Mouse (Mus musculus) cortical plate, adult 2 months (tissue): ENCODE measurements around the gene Atp13a4.

Source experiments
- CTCF ChIP-seq: fragments of 200-500 bp; IDR thresholded peaks from 2 replicates; pipeline ENCODE4 v1.5.1; 2011; ENCODE audit warnings: mild to moderate bottlenecking, control low read depth, low read length; ENCODE audit not compliant: insufficient read depth; ENCODE audit errors: extremely low read depth
- POLR2A ChIP-seq: fragments of 200-500 bp; IDR thresholded peaks from 2 replicates; pipeline ENCODE4 v1.6.1; 2011; ENCODE audit warnings: mild to moderate bottlenecking, low read length, control low read depth; ENCODE audit not compliant: insufficient read depth; ENCODE audit errors: extremely low read depth

DNA sequence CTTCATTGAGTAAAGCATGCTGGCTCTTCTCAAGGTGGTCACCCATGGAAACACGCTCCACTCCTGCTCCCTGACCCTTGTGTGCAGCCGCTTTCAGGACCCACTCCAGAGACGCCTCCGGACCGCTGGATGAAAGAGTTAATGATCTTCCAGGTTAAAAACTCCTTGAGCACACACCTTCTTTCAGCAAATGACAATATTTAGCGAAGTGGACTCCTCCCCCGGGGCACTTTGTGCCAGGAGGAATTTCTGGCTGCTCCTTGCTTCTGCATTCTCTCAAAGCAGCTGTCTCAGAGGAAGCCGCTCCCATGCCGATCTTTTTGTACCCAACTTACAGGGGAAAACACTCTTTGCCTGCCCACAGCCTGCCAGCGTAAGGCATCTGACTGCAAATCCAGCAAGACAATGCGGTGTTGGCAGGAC, 3.4 kb downstream of the Atp13a4 start:
- TF ChIP-seq CTCF: no peak
- no peak for TF ChIP-seq POLR2A
